Mouse (Mus musculus) forebrain, embryonic 13.5 days (tissue): ENCODE measurements around the gene Trim46. TPM values are rescaled to one million over a fixed set of nuclear protein-coding genes. Genes with fewer than 3 reads are reported as not detected.

ENCODE experiments used
- ATAC-seq: fragments of 200-750 bp; cut with Nextera tagmentation; 2 replicates; pipeline ENCODE4 v1.8.0; 2017
- H3K27ac ChIP-seq: fragments of 300-500 bp; sonication (generic); 2 replicates; pipeline ENCODE4 v1.5.1; 2015; ENCODE audit warnings: inconsistent platforms, mild to moderate bottlenecking, moderate library complexity
- H3K27me3 ChIP-seq: fragments of 300-500 bp; sonication (generic); 2 replicates; pipeline ENCODE4 v1.6.1; 2015; ENCODE audit warnings: mild to moderate bottlenecking, inconsistent platforms
- H3K36me3 ChIP-seq: fragments of 300-500 bp; sonication (generic); 2 replicates; pipeline ENCODE4 v1.6.1; 2015; ENCODE audit warnings: mild to moderate bottlenecking, inconsistent platforms; ENCODE audit not compliant: poor library complexity, severe bottlenecking
- H3K4me1 ChIP-seq: fragments of 300-500 bp; sonication (generic); 2 replicates; pipeline ENCODE4 v1.6.1; 2015; ENCODE audit warnings: inconsistent platforms
- H3K4me2 ChIP-seq: fragments of 300-500 bp; sonication (generic); 2 replicates; pipeline ENCODE4 v1.6.1; 2015; ENCODE audit warnings: inconsistent platforms, mild to moderate bottlenecking, moderate library complexity
- H3K4me3 ChIP-seq: fragments of 300-500 bp; sonication (generic); 2 replicates; pipeline ENCODE4 v1.5.1; 2015; ENCODE audit warnings: mild to moderate bottlenecking, inconsistent platforms
- H3K9ac ChIP-seq: fragments of 300-500 bp; sonication (generic); 2 replicates; pipeline ENCODE4 v1.6.1; 2015; ENCODE audit warnings: mild to moderate bottlenecking, inconsistent platforms
- H3K9me3 ChIP-seq: fragments of 300-500 bp; sonication (generic); replicated peaks from 2 replicates; pipeline ENCODE4 v1.6.1; 2016; ENCODE audit warnings: inconsistent platforms
- WGBS: fragments of 180-500 bp; shearing (Covaris S2); methylation state at CpG from one replicate; pipeline ENCODE4 v1.1.7; 2015; 5-methylcytosine and 5-hydroxymethylcytosine counted together
- polyA plus RNA-seq: library from polyadenylated mRNA; unstranded; fragments of >200 nt; fragmentation: Nextera tagmentation; extraction: Ambion mirVana; gene quantifications from 2 replicates; pipeline ENCODE4 v1.2.1, GENCODE M21; 2015

Trim46 gene
- polyA plus RNA-seq, 1 experiment from 2014 or later: 36.6 TPM

GRCm38 (mm10) chr3:89229276-89229675 is 16.8 kb downstream of the Trim46 start:
- Histone ChIP-seq H3K9ac (no peak overlapping the region), H3K36me3 (peaks cover 24% of the 10 kb centered on the region), H3K9me3 (no peaks in the 10 kb centered on the region), H3K27me3 (no peaks in the 10 kb centered on the region), H3K4me1 (peaks cover 51% of the 10 kb centered on the region), H3K4me2 (no peak overlapping the region), H3K4me3 (0 out of 2 replicates have a peak overlapping the region, but pooled peaks have one; percentile 70), H3K27ac (no peak overlapping the region)
- ATAC-seq: no peak
- 43% methylated on average over 4 of the region's 4 CpGs for WGBS

- no peaks in the 10 kb centered on the region for H3K9me3 ChIP-seq
- H3K27me3 ChIP-seq: no peaks in the 10 kb centered on the region
- no peak for ATAC-seq
- peak within 1 kb of the TSS; percentile 87 for H3K9ac ChIP-seq
- H3K4me1 ChIP-seq: peaks cover 55% of the 10 kb centered on the region
- 28% methylated on average over 10 of the region's 10 CpGs for WGBS
- peak within 1 kb of the TSS; percentile 70 for H3K4me3 ChIP-seq
- H3K4me2 ChIP-seq: peak within 1 kb of the TSS; percentile 77
- H3K27ac ChIP-seq: peak within 1 kb of the TSS; percentile 95
- H3K36me3 ChIP-seq: peaks cover 24% of the 10 kb centered on the region
These were observed 17.3 kb downstream of the Trim46 start, which contains the start of gene Muc1 for GRCm38 (mm10) chr3:89228836-89229235. Muc1 (plus strand) TSS chr3:89229057.

DNA sequence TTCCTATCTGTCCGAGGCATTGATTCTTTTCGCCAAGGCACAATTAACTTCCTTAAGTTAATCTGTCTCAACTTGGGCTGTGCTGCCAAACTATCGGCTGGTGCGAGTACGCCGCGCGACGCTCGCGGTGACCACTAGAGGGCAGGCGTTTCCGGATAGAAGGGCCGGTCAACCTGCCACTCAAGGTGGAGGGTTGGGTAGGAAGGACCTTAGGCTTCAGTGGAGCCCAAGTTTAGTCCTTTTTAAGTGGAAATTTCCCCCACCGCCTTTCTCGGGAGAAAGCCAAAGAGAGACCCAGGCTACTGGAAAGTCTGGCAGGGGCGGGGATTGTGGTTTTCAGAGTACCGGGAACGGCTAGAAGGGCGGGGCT is 17.9 kb downstream of the Trim46 start:
- Histone ChIP-seq H3K4me1 (peaks cover 62% of the 10 kb centered on the region), H3K27me3 (no peaks in the 10 kb centered on the region), H3K4me2 (peak overlapping the region; percentile 77), H3K27ac (peak overlapping the region; percentile 95), H3K9me3 (no peaks in the 10 kb centered on the region), H3K4me3 (peak overlapping the region; percentile 70), H3K36me3 (peaks cover 24% of the 10 kb centered on the region), H3K9ac (peak overlapping the region; percentile 87)
- WGBS: under 1% methylated on average over 20 of the region's 20 CpGs
- ATAC-seq: peak; percentile 33

- H3K36me3 ChIP-seq: peaks cover 27% of the 10 kb centered on the region
- H3K4me2 ChIP-seq: peak overlapping the region; percentile 77
- H3K4me3 ChIP-seq: peak overlapping the region; percentile 70
- no peaks in the 10 kb centered on the region for H3K27me3 ChIP-seq
- ATAC-seq: peak; percentile 89
- H3K27ac ChIP-seq: peak overlapping the region; percentile 95
- H3K9ac ChIP-seq: peak overlapping the region; percentile 87
- WGBS: under 1% methylated on average over 41 of the region's 41 CpGs
- H3K4me1 ChIP-seq: peaks cover 68% of the 10 kb centered on the region
- no peaks in the 10 kb centered on the region for H3K9me3 ChIP-seq
These were observed 18.6 kb downstream of the Trim46 start for GRCm38 (mm10) chr3:89227307-89228179.

DNA sequence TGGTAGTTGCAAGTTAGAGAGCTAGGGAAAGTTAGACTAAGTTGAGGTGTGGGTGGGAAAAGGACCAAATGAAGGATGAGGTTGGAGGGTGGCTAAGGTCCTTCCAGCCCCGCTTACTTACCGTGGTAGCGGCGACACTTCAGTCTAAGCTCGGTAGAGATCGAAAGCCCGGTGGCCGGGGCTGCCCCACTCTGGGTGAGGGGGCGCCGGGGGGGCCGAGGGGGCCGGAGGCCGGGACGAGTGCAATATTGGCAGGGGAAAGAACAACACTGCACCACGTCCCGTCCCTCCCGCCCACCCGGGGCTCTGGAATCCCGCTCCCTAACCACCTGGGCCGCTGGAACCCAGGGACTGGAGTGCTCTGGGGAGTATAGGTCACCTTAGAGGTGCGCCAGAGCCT is 19.2 kb downstream of the Trim46 start, which contains the start of gene Mtx1:
Gene Mtx1 (minus strand): TSS at position 189 of the 400 bp plus-strand sequence.
- under 1% methylated on average over 21 of the region's 21 CpGs for WGBS
- peak within 1 kb of the TSS; percentile 77 for H3K4me2 ChIP-seq
- peak within 1 kb of the TSS; percentile 70 for H3K4me3 ChIP-seq
- peaks cover 67% of the 10 kb centered on the region for H3K4me1 ChIP-seq
- H3K27ac ChIP-seq: peak within 1 kb of the TSS; percentile 95
- H3K27me3 ChIP-seq: no peaks in the 10 kb centered on the region
- peaks cover 31% of the 10 kb centered on the region for H3K36me3 ChIP-seq
- no peaks in the 10 kb centered on the region for H3K9me3 ChIP-seq
- no peak; the same call in 1 of the 2 replicates for ATAC-seq
- peak within 1 kb of the TSS; percentile 87 for H3K9ac ChIP-seq

GRCm38 (mm10) chr3:89226361-89226760 is 19.7 kb downstream of the Trim46 start:
- WGBS: 2% methylated on average over 11 of the region's 11 CpGs
- no peaks in the 10 kb centered on the region for H3K9me3 ChIP-seq
- peak overlapping the region; percentile 87 for H3K9ac ChIP-seq
- H3K27me3 ChIP-seq: no peaks in the 10 kb centered on the region
- H3K4me2 ChIP-seq: peak overlapping the region; percentile 77
- peak overlapping the region; percentile 70 for H3K4me3 ChIP-seq
- ATAC-seq: no peak
- H3K27ac ChIP-seq: peak overlapping the region; percentile 95
- peaks cover 68% of the 10 kb centered on the region for H3K4me1 ChIP-seq
- peaks cover 35% of the 10 kb centered on the region for H3K36me3 ChIP-seq

DNA sequence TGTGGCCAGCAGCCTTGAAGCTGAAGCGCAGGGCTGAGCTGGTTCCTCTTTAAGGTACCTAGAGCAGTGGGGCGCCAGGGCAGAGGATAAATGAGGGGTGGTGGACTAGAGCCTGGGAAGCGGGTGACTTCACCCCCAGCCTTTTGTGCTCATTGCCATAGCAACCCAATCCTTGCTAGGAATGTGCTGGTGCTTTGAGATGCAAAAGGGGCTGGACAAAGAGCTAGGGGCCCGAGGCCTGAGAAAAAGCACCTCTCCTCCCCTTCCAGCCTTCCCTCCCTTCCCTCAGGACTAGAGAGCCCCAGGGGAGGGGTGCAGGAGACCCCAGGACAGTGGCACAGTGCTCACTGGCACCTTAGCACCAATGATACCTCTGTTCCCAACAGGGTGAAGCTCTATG is 20.2 kb downstream of the Trim46 start:
- H3K27me3 ChIP-seq: no peaks in the 10 kb centered on the region
- peak overlapping the region; percentile 77 for H3K4me2 ChIP-seq
- H3K9ac ChIP-seq: peak overlapping the region; percentile 87
- H3K27ac ChIP-seq: peak overlapping the region; percentile 95
- H3K4me3 ChIP-seq: peak overlapping the region; percentile 70
- WGBS: 0% methylated on average over 4 of the region's 4 CpGs
- peaks cover 40% of the 10 kb centered on the region for H3K36me3 ChIP-seq
- no peaks in the 10 kb centered on the region for H3K9me3 ChIP-seq
- peaks cover 72% of the 10 kb centered on the region for H3K4me1 ChIP-seq
- peak; percentile 69 for ATAC-seq

DNA sequence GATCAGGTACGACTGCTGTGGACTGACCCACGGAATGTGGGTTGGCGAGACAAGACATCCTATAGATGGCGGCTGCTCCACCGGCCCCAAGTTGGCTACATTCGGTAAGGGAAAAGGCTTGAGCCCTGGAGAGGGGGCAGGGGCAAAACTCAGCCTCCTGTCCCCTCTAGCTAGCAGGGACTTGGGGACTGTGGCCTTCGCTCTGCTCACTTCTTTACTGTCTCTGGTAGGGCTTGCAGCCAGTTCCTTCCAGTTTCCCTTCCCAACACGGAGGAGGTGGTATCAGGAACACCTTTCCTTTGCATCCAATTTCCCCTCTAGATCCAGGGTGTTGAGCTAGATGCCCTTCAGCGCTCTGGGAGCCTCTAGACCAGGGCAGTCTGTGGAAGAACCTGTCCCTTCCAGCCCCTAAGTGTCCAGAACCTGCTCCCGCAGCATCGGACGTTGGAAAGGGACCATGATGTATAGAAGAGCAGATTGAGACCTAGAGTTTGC is 20.7 kb downstream of the Trim46 start:
- no peaks in the 10 kb centered on the region for H3K27me3 ChIP-seq
- H3K9ac ChIP-seq: peak overlapping the region; percentile 87
- H3K27ac ChIP-seq: peak overlapping the region; percentile 95
- H3K9me3 ChIP-seq: no peaks in the 10 kb centered on the region
- peaks cover 74% of the 10 kb centered on the region for H3K4me1 ChIP-seq
- H3K36me3 ChIP-seq: peaks cover 42% of the 10 kb centered on the region
- H3K4me2 ChIP-seq: peak overlapping the region; percentile 77
- no peak for ATAC-seq
- peak overlapping the region; percentile 70 for H3K4me3 ChIP-seq
- WGBS: 4% methylated on average over 12 of the region's 12 CpGs

DNA sequence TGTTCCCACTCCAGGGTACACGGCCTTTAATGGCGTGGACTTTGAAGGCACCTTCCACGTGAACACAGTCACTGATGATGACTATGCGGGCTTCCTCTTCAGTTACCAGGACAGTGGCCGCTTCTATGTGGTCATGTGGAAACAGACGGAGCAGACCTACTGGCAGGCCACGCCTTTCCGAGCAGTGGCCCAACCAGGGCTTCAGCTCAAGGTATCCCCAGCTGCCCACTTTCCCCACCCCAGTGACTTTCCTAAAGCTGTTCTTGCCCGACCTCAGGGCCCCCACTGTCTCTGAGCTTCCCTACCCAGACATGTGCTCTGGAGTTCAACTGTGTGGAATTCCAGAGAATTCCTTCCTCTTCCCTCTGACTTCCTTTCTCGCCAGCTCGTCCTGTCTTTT is 21.3 kb downstream of the Trim46 start:
- H3K4me3 ChIP-seq: peak overlapping the region; percentile 70
- H3K36me3 ChIP-seq: peaks cover 46% of the 10 kb centered on the region
- H3K9me3 ChIP-seq: no peaks in the 10 kb centered on the region
- peak overlapping the region; percentile 95 for H3K27ac ChIP-seq
- WGBS: 23% methylated on average over 11 of the region's 11 CpGs
- no peak for ATAC-seq
- peaks cover 78% of the 10 kb centered on the region for H3K4me1 ChIP-seq
- H3K4me2 ChIP-seq: peak overlapping the region; percentile 77
- peak overlapping the region; percentile 87 for H3K9ac ChIP-seq
- H3K27me3 ChIP-seq: no peaks in the 10 kb centered on the region

GRCm38 (mm10) chr3:89221167-89221566 is 24.9 kb downstream of the Trim46 start:
- peak overlapping the region; percentile 57 for H3K27ac ChIP-seq
- peaks cover 60% of the 10 kb centered on the region for H3K36me3 ChIP-seq
- 65% methylated on average over 5 of the region's 5 CpGs for WGBS
- ATAC-seq: no peak
- H3K4me2 ChIP-seq: peak overlapping the region; percentile 5; the same call in 1 of the 2 replicates
- no peak overlapping the region for H3K9ac ChIP-seq
- peaks cover 79% of the 10 kb centered on the region for H3K4me1 ChIP-seq
- H3K27me3 ChIP-seq: no peaks in the 10 kb centered on the region
- H3K4me3 ChIP-seq: no peak overlapping the region
- H3K9me3 ChIP-seq: no peaks in the 10 kb centered on the region

GRCm38 (mm10) chr3:89219546-89219945 is 26.6 kb downstream of the Trim46 start:
- H3K4me1 ChIP-seq: peaks cover 79% of the 10 kb centered on the region
- no peak overlapping the region for H3K4me2 ChIP-seq
- no peak for ATAC-seq
- no peaks in the 10 kb centered on the region for H3K27me3 ChIP-seq
- whole genome bisulfite sequencing: 59% methylated on average over 8 of the region's 8 CpGs
- no peak overlapping the region for H3K4me3 ChIP-seq
- peaks cover 53% of the 10 kb centered on the region for H3K36me3 ChIP-seq
- peak overlapping the region; percentile 16 for H3K27ac ChIP-seq
- H3K9ac ChIP-seq: peak overlapping the region; percentile 26; the same call in 1 of the 2 replicates
- H3K9me3 ChIP-seq: no peaks in the 10 kb centered on the region

GRCm38 (mm10) chr3:89218271-89218670 is 27.8 kb downstream of the Trim46 start:
- Histone ChIP-seq H3K4me1 (peaks cover 68% of the 10 kb centered on the region), H3K27ac (0 out of 2 replicates have a peak overlapping the region, but pooled peaks have one; percentile 1), H3K9ac (peak overlapping the region; percentile 43; the same call in 1 of the 2 replicates), H3K36me3 (peaks cover 40% of the 10 kb centered on the region), H3K4me3 (no peak overlapping the region), H3K9me3 (no peaks in the 10 kb centered on the region), H3K27me3 (no peaks in the 10 kb centered on the region), H3K4me2 (no peak overlapping the region)
- no peak for ATAC-seq
- WGBS: 70% methylated on average over 1 of the region's 1 CpGs
